13 mouse cellular contexts compared by ENCODE assay signal in genomic region chr4:106527856-106528547, GRCm38 (mm10). TPM values are rescaled to one million over a fixed set of nuclear protein-coding genes. Genes with fewer than 3 reads are reported as not detected.
A peak's percentile ranks its signal among the peaks of the same experiment; 100 is the strongest.
DNase-seq lines count a peak whose midpoint lies in the region; ATAC-seq lines count a peak whose summit lies in the region.
"Had no signal": no experiment of that assay in that cellular context is flagged by ENCODE, and none has a peak within 500 bp of the region (broad histone marks: within the 10 kb centered on the region; RNA-seq: fewer than 3 reads in every experiment).

No protein-coding gene starts in this region.

- no peak overlapping the region for H3K4me3 ChIP-seq in forebrain, embryonic 16.5 days (replicated peaks; ENCODE audit: low read length)
- H3K4me3 ChIP-seq in forebrain, embryonic 11.5 days (ENCODE audit: low read depth, low read length): no peak overlapping the region
- H3K4me3 ChIP-seq in midbrain, embryonic 11.5 days (ENCODE audit: low read depth, low read length): no peak overlapping the region
- H3K4me3 ChIP-seq in midbrain, embryonic 16.5 days (ENCODE audit: low read depth, low read length): no peak overlapping the region
- H3K4me3 ChIP-seq: intestine, embryonic 15.5 days; liver, embryonic 13.5 days; neural tube, embryonic 12.5 days had no signal

- H3K4me2 ChIP-seq in forebrain, embryonic 16.5 days (ENCODE audit: low read length): no peak overlapping the region
- no peak overlapping the region for H3K4me2 ChIP-seq in forebrain, embryonic 11.5 days (ENCODE audit: low read depth, low read length, severe bottlenecking)
- no peak overlapping the region for H3K4me2 ChIP-seq in midbrain, embryonic 11.5 days
- no peak overlapping the region for H3K4me2 ChIP-seq in midbrain, embryonic 16.5 days (ENCODE audit: low read length)
- H3K4me2 ChIP-seq: intestine, embryonic 15.5 days; liver, embryonic 13.5 days; neural tube, embryonic 12.5 days had no signal

- H3K9me3 ChIP-seq in forebrain, embryonic 16.5 days (ENCODE audit: control insufficient read depth, low read length): no peaks in the 10 kb centered on the region
- no peaks in the 10 kb centered on the region for H3K9me3 ChIP-seq in forebrain, embryonic 11.5 days (ENCODE audit: control insufficient read depth, low read length)
- no peaks in the 10 kb centered on the region for H3K9me3 ChIP-seq in midbrain, embryonic 11.5 days (ENCODE audit: control insufficient read depth, low read length)
- no peaks in the 10 kb centered on the region for H3K9me3 ChIP-seq in midbrain, embryonic 16.5 days (replicated peaks; ENCODE audit: control insufficient read depth, low read length, poor library complexity, severe bottlenecking)
- H3K9me3 ChIP-seq: G1E; intestine, embryonic 15.5 days; liver, embryonic 13.5 days; neural tube, embryonic 12.5 days had no signal

- H3K36me3 ChIP-seq in forebrain, embryonic 16.5 days (ENCODE audit: control insufficient read depth, insufficient read depth): no peaks in the 10 kb centered on the region
- no peaks in the 10 kb centered on the region for H3K36me3 ChIP-seq in forebrain, embryonic 11.5 days (ENCODE audit: control insufficient read depth, insufficient read depth, low read length)
- no peaks in the 10 kb centered on the region for H3K36me3 ChIP-seq in midbrain, embryonic 11.5 days (ENCODE audit: control insufficient read depth, insufficient read depth, low read length)
- H3K36me3 ChIP-seq in midbrain, embryonic 16.5 days (ENCODE audit: control insufficient read depth, insufficient read depth, low read length): no peaks in the 10 kb centered on the region
- H3K36me3 ChIP-seq: G1E; intestine, embryonic 15.5 days; liver, embryonic 13.5 days; neural tube, embryonic 12.5 days had no signal

- WGBS in forebrain, embryonic 16.5 days: 72% methylated on average over 7 of the region's 7 CpGs
- 79% methylated on average over 7 of the region's 7 CpGs for WGBS in forebrain, embryonic 11.5 days
- 75% methylated on average over 7 of the region's 7 CpGs for WGBS in midbrain, embryonic 11.5 days
- WGBS in midbrain, embryonic 16.5 days: 74% methylated on average over 7 of the region's 7 CpGs

- no peaks in the 10 kb centered on the region for H3K27me3 ChIP-seq in forebrain, embryonic 16.5 days (replicated peaks; ENCODE audit: control insufficient read depth, insufficient read depth, low read length)
- no peaks in the 10 kb centered on the region for H3K27me3 ChIP-seq in forebrain, embryonic 11.5 days (ENCODE audit: control insufficient read depth, insufficient read depth, low read length)
- H3K27me3 ChIP-seq in midbrain, embryonic 11.5 days (ENCODE audit: control insufficient read depth, insufficient read depth, low read length): no peaks in the 10 kb centered on the region
- H3K27me3 ChIP-seq in midbrain, embryonic 16.5 days (ENCODE audit: control insufficient read depth, insufficient read depth, low read depth, low read length): no peaks in the 10 kb centered on the region
- H3K27me3 ChIP-seq: intestine, embryonic 15.5 days; liver, embryonic 13.5 days; neural tube, embryonic 12.5 days had no signal

- no peak overlapping the region for H3K27ac ChIP-seq in forebrain, embryonic 16.5 days (ENCODE audit: low read length)
- no peak overlapping the region for H3K27ac ChIP-seq in forebrain, embryonic 11.5 days (ENCODE audit: low read depth, low read length)
- H3K27ac ChIP-seq in midbrain, embryonic 11.5 days (ENCODE audit: low read depth, low read length): no peak overlapping the region
- H3K27ac ChIP-seq in midbrain, embryonic 16.5 days (ENCODE audit: low read length): no peak overlapping the region
- H3K27ac ChIP-seq: intestine, embryonic 15.5 days; liver, embryonic 13.5 days; neural tube, embryonic 12.5 days had no signal

- H3K4me1 ChIP-seq in forebrain, embryonic 16.5 days (replicated peaks; ENCODE audit: control insufficient read depth, insufficient read depth, low read length): peaks cover 2% of the 10 kb centered on the region; the same call in 1 of the 2 replicates
- H3K4me1 ChIP-seq in forebrain, embryonic 11.5 days (replicated peaks; ENCODE audit: control insufficient read depth, insufficient read depth, low read length): 0 out of 2 replicates have a peak, but pooled peaks cover 2% of the 10 kb centered on the region
- H3K4me1 ChIP-seq in midbrain, embryonic 11.5 days (ENCODE audit: control insufficient read depth, insufficient read depth, low read length): no peaks in the 10 kb centered on the region
- H3K4me1 ChIP-seq in midbrain, embryonic 16.5 days (ENCODE audit: control insufficient read depth, insufficient read depth, low read length): peaks cover 3% of the 10 kb centered on the region; the same call in 1 of the 2 replicates

- DNase-seq in forebrain, embryonic 11.5 days (ENCODE audit: low spot score): no peak
- peak; percentile 84 for DNase-seq in midbrain, embryonic 11.5 days (ENCODE audit: low spot score, missing footprints)
- peak; percentile 58 for DNase-seq in layer of hippocampus, adult 11-12 months (ENCODE audit: low spot score)
- DNase-seq in right cerebral cortex, postnatal 4 days: peak; percentile 42
- no peak for DNase-seq in cerebellum, adult 9-11 months
- DNase-seq: liver, embryonic 13.5 days had no signal

- no peak overlapping the region for H3K9ac ChIP-seq in forebrain, embryonic 16.5 days (replicated peaks; ENCODE audit: low read depth, low read length)
- H3K9ac ChIP-seq in forebrain, embryonic 11.5 days (ENCODE audit: low read length): no peak overlapping the region
- H3K9ac ChIP-seq in midbrain, embryonic 11.5 days (ENCODE audit: low read length): no peak overlapping the region
- no peak overlapping the region for H3K9ac ChIP-seq in midbrain, embryonic 16.5 days (ENCODE audit: low read depth, low read length)
- H3K9ac ChIP-seq: intestine, embryonic 15.5 days; liver, embryonic 13.5 days; neural tube, embryonic 12.5 days had no signal

- ATAC-seq in forebrain, embryonic 16.5 days: 0 out of 2 replicates have a peak, but pooled peaks have one; percentile 21
- ATAC-seq in forebrain, embryonic 11.5 days (replicated peaks; ENCODE audit: low FRiP score): no peak
- no peak for ATAC-seq in midbrain, embryonic 11.5 days (ENCODE audit: low FRiP score)
- ATAC-seq in midbrain, embryonic 16.5 days: no peak
- no peak for ATAC-seq in erythroblast, adult 5-6 weeks (replicated peaks; ENCODE audit: low FRiP score, poor library complexity, severe bottlenecking)
- ATAC-seq: intestine, embryonic 15.5 days had no signal

RNA-seq across cellular contexts. Expression of gene Dhcr24, which starts 32.8 kb away (rescaled TPM):
- polyA plus RNA-seq in forebrain, embryonic 16.5 days (2015; fragmentation: Nextera tagmentation; extraction: Ambion mirVana): 3.9 and 4.2 TPM in 2 replicates
- polyA plus RNA-seq in forebrain, embryonic 11.5 days (2014; fragmentation: Nextera tagmentation; extraction: Ambion mirVana): 29.3 and 30.6 TPM in 2 replicates
- 25.0 and 27.1 TPM in 2 replicates for polyA plus RNA-seq in midbrain, embryonic 11.5 days (2014; fragmentation: Nextera tagmentation; extraction: Ambion mirVana)
- polyA plus RNA-seq in midbrain, embryonic 16.5 days (2015; fragmentation: Nextera tagmentation; extraction: Ambion mirVana): 3.8 and 4.7 TPM in 2 replicates
- 2.3 and 4.4 TPM in 2 replicates for total RNA-seq in erythroblast, adult 5-6 weeks (2015; ENCODE audit: low replicate concordance)
- 1.5 and 1.7 TPM in 2 replicates for total RNA-seq in erythroblast, adult 5-6 weeks (2017; ENCODE audit: low replicate concordance)

RNA-seq across cellular contexts. Expression of gene Bsnd, which starts 35.9 kb away (rescaled TPM):
- not detected in 2 replicates for polyA plus RNA-seq in forebrain, embryonic 16.5 days (2015; fragmentation: Nextera tagmentation; extraction: Ambion mirVana)
- not detected in 2 replicates for polyA plus RNA-seq in forebrain, embryonic 11.5 days (2014; fragmentation: Nextera tagmentation; extraction: Ambion mirVana)
- not detected in 2 replicates for polyA plus RNA-seq in midbrain, embryonic 11.5 days (2014; fragmentation: Nextera tagmentation; extraction: Ambion mirVana)
- not detected in 2 replicates for polyA plus RNA-seq in midbrain, embryonic 16.5 days (2015; fragmentation: Nextera tagmentation; extraction: Ambion mirVana)
- total RNA-seq in erythroblast, adult 5-6 weeks (2015; ENCODE audit: low replicate concordance): not detected in 2 replicates
- total RNA-seq in erythroblast, adult 5-6 weeks (2017; ENCODE audit: low replicate concordance): not detected in 2 replicates
- polyA plus RNA-seq: G1E; intestine, embryonic 15.5 days; liver, embryonic 13.5 days; neural tube, embryonic 12.5 days; stomach, embryonic 16.5 days had no signal

Comparison
In these comparisons a context has a peak if more than half of its experiments do, and no peak if none do; other contexts are left out.
1. DNase-seq: peak in midbrain, embryonic 11.5 days (single experiment), layer of hippocampus, adult 11-12 months (single experiment) and right cerebral cortex, postnatal 4 days (single experiment); none in forebrain, embryonic 11.5 days (single experiment) and cerebellum, adult 9-11 months (single experiment).